Mouse (Mus musculus): ENCODE measurements around the gene Rasa1.

Gene Rasa1

DNA sequence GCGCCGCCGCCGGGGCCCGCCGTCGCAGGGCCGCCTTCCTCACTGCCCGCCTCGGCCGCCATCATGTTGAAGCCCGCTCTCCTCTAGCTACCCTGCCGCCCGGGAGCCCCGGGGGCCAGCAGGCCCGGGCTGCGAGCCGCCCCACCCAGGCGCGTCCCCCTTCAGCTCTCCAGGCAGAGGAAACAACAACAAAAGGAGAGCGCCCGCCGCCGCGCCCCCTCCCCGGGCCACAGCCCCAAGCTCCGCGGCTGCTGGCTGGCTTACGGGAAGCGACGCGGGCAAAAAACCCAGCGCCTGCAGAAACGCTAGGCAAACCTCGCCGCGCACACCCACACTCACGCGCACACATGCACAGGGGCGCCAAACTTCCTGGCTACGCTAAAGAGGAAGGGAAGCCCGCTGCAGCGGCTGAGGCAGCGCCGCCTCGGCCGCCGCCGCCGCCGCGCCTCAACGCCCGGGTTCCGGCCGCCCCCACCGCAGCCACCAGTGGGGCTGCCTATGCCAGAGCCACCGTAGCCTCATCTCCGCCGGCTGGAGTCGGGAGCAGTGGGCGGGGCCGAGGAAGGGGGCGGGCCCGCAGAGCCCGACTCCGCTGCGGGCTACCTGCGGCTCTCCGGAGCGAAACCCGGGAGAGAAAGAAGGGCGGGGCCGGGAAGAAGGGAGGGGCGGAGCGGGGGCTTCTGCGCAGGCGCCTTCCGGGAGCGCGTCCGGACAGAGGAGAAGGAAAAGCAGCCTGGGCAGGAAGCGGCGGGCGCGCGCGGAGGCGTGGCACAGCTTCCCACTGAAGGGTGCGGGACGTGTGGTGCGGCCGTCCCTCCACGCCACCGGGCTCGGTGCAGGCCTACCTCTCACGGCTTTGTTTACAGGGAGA, at the start of gene Rasa1:
Gene Rasa1 (minus strand): TSS at position 288 of the 871 bp plus-strand sequence.
- DNase-seq (ENCODE audit: low read depth in 1 of 2, low spot score in 2 of 2) = peak; percentile 66 to 81

DNA sequence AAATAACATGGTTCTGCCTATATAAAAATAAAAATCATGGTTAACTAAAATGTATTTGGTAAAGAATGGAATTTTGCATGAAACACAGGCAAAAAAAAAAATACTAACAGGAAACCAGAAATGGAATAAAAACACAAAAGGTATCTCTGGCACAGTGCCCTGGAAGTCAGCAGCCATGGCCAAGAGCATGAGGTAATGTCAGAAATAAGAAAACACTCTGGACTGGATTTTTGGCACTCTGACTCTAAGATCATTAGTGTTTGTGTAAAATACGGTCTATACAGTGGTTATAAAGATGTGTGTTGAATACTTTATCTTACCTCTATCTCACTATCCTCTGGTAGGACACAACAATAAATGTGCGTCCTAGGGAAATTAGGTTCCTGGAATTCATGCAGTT, 22.6 kb upstream of the Rasa1 start:
- no peak for DNase-seq (ENCODE audit: low read depth in 1 of 2, low spot score in 2 of 2)

DNA sequence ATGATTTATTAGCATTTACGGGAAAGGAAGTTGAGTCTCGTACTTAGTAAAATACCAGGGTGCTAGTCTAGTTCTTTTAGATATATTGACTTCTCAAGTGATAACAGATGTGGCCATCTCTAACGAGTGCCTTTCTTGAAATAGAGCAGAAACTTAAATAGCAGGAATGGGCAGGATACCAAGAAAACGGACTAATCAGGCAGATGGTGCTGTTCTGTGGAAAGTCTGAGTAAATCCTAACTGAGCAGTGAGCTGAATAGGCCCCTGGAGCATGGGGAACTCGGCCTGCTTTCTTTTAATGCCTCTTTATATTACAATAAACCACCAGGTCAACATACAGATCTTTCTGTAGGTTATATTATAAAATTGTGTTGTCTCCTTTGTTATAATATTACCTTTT, 22.0 kb upstream of the Rasa1 start:
- no peak for DNase-seq (ENCODE audit: low read depth in 1 of 2, low spot score in 2 of 2)

DNA sequence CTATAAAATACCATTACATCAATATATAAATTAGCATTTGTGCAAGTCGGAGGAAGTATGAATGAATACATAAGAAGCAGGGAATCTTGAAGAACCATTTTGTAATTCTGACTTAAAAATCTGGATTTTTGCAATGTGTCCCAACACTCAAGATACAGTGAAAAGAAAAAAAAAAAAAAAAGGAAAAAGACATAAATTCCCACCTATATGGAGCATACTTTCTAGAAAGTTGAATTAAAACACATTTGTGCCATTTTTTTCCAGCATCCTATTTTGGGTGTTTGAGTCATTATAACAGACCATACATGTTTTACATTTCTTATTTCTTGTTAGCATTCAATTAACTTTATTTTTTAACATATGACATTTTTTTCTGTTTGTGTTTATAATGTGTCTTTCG, 21.6 kb upstream of the Rasa1 start:
- DNase-seq (ENCODE audit: low read depth in 1 of 2, low spot score in 2 of 2) = no peak

DNA sequence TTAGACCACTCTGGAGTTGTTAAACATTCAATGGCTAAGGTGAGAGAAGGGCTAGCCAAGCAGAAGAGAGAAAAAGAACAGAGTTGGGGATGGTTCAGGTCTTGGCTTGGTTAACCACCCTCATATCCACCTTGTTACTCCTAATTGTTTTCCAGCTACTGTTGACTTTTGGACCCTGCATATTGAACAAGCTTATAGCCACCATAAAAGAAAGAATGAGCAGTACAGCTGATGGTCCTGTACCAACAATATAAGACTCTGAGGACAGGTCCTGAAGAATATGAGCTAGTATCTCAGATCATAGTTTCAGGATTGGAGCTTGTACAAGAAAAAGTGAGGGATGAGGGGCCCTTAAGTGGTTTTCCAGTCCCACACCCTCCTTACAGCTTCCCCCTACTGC, 17.1 kb upstream of the Rasa1 start:
- DNase-seq (ENCODE audit: low read depth in 1 of 2, low spot score in 2 of 2) = no peak

DNA sequence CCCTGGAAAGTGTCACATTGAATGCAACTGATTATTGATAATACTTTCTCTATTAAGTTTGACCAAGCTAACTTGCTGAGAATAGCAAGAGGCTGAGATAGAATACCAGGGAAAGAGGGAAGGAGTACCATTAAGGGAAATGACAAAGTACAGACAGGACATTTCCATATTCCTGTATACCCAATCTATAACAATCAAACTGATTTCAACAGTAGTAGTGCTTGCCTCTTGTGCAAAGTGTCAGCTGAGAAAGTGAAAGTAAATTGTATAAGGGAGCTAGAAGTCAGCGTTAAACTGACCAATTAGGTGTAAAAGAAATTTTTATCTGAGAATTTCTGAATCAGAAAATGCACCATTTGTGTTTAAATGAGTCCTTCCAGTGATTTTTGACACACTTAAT, 1.7 kb upstream of the Rasa1 start:
- DNase-seq (ENCODE audit: low read depth in 1 of 2, low spot score in 2 of 2) = no peak

DNA sequence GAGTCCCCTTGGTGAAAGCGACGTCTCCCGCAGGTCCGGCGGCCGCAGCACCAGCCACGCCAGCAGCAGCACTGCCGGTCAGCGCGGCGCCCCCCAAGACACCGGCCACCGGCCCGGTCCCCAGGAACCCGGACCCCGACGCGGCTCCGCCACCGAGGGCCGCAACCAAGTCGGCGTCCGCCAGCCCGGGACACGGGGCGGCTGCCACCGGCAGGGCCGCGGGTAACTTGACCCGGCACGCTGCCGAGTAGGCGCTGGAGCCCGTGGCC, 422 bp downstream of the Rasa1 start:
- DNase-seq (ENCODE audit: low read depth in 1 of 2, low spot score in 2 of 2) = no peak

DNA sequence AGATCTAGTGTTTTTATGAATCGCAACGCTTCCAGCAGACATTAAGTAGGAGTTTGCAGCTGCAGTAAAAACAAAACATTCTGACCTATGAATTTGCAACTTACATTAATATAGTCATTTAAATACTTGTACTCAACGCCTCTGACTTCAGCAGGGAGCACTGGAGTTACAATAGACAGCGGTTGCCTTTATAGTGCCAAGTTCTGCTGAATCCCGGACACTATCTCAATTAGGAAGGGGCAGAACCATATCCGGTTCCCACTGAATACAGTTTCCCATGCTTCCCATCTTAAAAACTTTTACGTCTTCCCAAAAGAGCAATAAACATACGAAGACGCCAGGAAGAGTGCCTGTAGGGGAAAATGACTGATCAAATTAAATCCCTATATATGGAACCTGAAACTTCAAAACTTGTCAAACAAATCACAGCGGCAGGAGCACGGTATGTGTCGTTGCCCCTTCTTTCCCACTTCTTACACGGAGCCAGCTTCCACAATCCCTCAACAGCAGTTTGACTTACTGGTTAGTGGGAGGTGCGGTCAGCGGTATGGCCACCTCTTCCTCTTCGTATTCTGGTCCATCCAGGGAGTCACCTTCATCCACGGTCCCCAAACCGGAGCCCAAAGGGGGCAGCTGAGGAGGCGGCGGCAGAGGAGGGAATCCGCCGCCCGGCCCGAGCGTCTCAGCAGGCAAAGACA, 905 bp downstream of the Rasa1 start:
- no peak for DNase-seq (ENCODE audit: low read depth in 1 of 2, low spot score in 2 of 2)

DNA sequence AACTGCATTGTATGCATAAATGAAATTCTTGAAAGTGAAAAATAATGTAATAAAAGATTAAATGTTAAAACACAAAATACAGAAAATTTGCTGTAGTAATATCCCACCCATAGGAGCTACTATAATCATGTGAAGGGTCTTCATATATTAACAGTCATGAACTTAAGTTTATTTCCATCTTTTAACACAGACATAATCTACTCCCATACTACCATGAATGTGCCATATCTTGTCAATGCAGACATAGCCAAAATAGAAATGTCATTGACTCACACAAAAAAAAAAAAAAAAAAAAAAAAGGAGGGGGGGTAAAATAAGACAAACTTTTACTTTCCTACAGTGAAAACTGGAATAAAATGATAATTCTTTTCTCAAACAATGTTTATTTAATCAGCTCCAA, 6.3 kb downstream of the Rasa1 start:
- DNase-seq (ENCODE audit: low read depth in 1 of 2, low spot score in 2 of 2) = no peak

DNA sequence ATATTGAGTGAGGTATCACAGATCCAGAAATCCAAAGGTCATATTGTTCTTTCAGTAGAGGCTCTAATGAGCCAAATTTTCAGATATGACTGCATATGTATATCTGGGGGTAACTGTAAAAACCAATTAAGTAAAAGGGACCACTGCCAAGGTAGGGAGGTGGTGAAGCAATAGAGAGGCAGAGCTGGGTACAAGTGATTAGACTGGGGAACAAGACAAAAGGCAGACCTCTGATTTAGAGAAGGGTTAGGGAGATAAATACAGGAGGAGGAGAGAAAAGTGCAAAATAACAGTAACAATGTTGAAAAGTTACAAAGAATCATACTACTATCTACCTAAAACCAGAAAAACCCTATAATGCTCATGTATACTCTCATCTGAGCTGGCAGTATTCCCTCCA, 10.0 kb downstream of the Rasa1 start:
- DNase-seq (ENCODE audit: low read depth in 1 of 2, low spot score in 2 of 2) = no peak

DNA sequence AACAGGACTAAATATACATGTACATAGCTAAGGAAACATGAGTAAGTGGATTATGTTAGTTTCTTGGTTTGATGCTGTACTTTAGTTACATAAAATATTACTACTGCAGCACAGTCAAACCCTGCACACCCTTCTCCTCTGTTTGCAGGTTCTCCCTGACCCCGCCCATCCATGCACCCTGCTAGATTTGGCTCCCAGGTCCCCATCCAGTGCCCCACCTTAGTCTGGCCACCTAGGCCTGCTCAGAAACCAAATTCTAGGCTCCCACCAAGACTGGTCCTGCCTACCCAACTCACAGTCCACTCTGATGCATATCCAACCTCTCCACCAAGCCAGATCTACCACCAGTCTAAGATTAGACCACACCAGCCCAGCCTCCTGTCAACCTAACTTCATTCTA, 14.4 kb downstream of the Rasa1 start:
- no peak for DNase-seq (ENCODE audit: low read depth in 1 of 2, low spot score in 2 of 2)

DNA sequence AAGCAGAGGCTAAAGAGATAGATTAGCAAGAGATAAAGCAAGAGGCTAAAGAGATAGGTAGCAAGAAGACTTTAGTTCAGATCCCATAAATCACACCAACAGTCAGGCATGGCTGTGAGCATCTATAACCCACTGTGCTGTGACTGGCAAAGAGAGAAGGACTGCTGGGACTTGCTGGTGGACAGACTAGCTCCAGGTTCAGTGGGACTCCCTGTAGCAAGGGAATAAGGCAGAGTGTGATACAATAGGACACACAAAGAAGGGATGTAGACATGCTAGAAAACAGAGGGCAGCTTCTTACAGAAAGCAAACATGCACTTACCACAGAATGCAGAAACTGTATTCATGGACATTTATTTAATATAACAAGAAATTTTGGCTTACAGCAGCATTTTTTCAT, 15.1 kb downstream of the Rasa1 start:
- DNase-seq (ENCODE audit: low read depth in 1 of 2, low spot score in 2 of 2) = no peak

DNA sequence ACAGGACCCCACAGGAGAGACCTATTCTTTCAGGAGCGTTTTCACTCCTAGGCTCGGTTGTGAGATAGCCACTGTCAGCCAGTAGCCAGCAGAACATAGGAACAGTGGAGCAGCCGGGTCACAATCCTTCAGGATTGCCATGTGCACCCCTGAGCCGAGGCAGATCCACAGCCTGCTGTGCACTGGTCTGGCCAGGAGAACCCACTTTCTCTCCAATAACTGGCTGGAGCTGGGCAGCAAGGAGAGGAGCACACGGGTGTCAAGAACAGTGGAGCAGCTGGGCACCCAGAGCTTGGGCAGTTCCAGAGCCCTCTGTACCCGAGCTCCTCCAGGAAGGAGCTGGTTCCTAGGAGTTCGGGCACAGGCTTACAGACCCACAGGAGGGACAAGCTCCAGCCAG, 50.2 kb downstream of the Rasa1 start:
- DNase-seq (ENCODE audit: low read depth in 1 of 2, low spot score in 2 of 2) = no peak

DNA sequence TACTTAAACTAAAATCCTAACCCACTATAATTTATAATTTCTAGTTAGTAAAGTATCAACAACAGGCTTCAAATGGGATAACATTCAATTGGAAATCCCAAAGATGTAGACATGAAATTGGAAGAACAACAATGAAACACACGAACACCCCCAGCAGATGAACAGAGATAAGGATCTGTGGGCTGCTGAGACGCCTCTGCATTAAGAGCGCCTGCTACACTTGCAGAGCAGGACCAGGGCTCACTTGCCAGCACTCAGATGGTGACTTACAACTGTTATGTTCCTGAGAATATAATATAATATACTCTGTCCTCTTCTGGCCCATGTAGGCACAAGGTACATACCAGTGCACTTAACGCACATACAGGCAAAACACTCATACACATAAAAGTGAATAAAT, 70.3 kb downstream of the Rasa1 start:
- DNase-seq (ENCODE audit: low read depth in 1 of 2, low spot score in 2 of 2) = no peak

DNA sequence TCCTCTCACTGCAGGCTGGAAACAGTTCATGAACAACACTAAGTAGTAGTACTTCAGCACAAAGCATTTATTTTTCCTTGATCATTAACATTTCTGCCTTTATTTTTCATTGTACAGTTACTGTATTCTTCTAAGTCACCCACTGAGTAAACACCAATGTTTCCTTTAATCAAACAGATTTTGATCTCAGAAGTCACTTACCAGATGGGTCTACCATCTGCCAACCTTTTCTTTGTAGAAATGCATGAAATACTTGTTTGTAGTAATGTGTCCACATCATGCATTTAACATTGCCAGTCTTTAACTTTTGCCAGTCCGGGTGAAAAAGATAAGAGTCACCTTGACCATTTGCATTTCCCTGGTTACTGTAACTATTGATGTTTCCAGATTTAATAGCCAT, 78.6 kb downstream of the Rasa1 start:
- DNase-seq (ENCODE audit: low read depth in 1 of 2, low spot score in 2 of 2) = no peak

DNA sequence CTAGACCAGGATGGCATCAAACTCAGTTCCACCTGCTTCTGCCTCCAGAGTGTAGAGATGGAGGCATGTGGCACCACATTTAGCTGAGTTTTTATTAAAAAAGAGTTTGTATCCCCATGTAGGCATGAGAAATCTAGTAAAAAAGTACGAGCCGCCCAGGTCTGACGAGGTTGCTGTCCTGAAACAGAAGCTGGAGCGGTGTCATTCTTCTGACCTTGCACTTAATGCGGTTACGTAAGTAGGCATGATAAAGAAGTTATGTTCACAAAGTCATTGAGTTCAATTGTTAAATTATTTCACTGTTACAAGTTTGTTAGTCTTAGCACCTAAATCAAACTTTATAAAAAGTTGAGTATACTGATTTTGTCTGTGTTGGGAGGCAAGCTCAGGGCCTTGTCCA, 80.3 kb downstream of the Rasa1 start:
- DNase-seq (ENCODE audit: low read depth in 1 of 2, low spot score in 2 of 2) = no peak

DNA sequence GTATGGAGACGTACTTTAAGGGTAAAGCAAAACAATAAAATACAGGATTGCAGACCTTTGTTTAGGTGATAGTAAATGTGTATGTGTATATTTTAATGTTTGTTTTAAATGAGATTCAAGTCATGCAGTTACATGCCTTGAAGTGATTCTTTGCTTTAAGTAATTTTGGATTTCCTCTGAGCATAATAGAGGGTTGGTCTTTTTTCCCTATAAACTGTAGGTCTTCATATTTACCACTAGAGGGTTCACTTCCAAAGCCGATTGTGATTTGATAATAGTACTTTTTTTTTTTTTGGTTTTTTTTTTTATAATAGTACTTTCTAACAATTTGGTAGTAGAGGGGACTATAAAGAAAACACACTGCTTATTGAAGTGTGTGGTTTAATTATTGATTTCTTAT, 81.4 kb downstream of the Rasa1 start:
- no peak for DNase-seq (ENCODE audit: low read depth in 1 of 2, low spot score in 2 of 2)

DNA sequence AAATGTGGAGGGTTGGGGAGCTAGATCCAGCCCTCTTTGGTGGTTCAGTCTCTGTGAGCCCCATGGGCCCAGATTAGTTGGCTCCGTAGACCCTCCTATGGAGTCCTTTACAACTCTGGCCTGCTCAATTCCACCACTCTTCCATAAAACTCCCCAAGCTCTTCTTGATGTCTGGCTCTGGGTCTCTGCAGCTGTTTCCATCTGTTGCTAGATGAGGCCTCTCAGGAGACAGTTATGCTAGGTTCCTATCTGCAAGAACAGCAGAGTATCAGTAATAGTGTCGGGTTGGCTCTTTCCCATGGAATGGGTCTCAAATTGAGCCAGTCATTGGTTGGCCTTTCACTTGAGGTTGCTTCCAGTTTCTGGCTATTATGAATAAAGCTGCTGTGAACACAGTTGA, 97.7 kb downstream of the Rasa1 start:
- no peak for DNase-seq (ENCODE audit: low read depth in 1 of 2, low spot score in 2 of 2)

DNA sequence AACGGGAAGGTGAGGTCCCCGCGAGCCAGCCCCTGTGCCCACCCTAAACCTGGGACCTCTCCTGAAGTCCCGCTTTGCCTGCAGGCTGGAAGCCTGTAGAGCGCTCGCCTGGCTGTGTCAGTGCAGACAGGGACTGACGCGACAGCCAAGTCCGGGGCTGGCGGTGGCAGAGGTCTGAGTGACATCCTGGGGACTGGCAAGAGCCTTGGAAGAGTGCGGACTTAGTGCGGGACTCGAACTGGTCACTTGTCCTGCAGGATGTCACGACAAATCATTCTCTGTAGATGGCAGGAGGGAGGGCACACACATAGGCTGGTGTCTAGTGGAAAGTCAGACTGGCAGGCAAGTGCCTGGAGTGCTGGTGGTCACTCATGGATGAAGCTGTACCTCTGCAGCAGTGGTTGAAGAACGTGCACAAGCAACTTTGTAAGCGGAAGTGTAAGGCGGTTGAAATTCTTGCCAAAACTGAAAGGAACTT, 99.2 kb downstream of the Rasa1 start:
- peak in 1 of 2 experiments; percentile 1 for DNase-seq (ENCODE audit: low read depth in 1 of 2, low spot score in 2 of 2)

DNA sequence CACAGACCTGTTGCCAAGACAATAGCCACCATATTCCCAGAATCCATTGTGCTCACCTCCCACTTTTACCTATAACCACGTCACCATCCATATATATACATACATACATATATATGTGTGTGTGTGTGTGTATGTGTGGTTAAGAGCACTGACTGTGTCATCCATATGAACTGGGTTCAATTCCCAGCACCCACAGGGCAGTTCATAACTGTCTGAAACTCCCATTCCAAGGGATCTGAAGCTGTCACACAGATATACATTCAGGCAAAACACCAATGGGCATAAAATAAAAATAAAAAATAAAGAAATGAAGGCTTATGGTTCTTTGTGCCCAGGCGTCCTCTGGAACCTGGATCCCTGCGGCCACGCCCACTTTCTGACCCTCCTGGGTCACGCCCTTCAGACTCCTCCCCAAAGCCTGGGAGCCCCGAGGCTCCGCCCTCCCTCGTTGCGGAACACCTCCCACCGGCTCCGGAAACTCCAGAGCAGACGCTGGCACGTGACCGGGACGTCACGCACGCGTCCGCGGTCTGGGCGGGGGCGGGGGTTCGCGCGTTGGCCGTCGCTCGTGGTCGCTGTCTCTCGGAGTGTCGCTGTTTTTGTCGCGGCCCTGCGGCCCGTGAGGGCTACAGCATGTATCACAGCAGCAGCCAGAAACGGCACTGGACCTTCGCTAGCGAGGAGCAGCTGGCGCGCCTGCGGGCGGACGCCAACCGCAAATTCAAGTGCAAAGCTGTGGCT, 99.9 kb downstream of the Rasa1 start, which contains the start of gene Ccnh:
Gene Ccnh (plus strand): TSS at position 506 of the 741 bp plus-strand sequence.
- peak; percentile 77 to 83 for DNase-seq (ENCODE audit: low read depth in 1 of 2, low spot score in 2 of 2)

Measured in monocyte, adult 2 months (primary cell).